Mouse (Mus musculus): Measurements from ENCODE around the gene Ildr2.
A peak's percentile ranks its signal among the peaks of the same experiment; 100 is the strongest.

Gene Ildr2

GRCm38 (mm10) chr1:166284390-166284789 is 30.5 kb downstream of the Ildr2 start:
- no peak for DNase-seq

- DNase-seq, result no peak
Measured at GRCm38 (mm10) chr1:166286231-166286630, 32.3 kb downstream of the Ildr2 start.

- no peak for DNase-seq
Measured at GRCm38 (mm10) chr1:166290562-166290961, 36.6 kb downstream of the Ildr2 start.

GRCm38 (mm10) chr1:166293086-166293485 is 39.1 kb downstream of the Ildr2 start:
- DNase-seq, result no peak

GRCm38 (mm10) chr1:166295548-166295947 is 41.6 kb downstream of the Ildr2 start:
- DNase-seq, result peak; percentile 3

- peak; percentile 19 for DNase-seq
Measured at GRCm38 (mm10) chr1:166296371-166296770, 42.4 kb downstream of the Ildr2 start.

GRCm38 (mm10) chr1:166296971-166297370 is 43.0 kb downstream of the Ildr2 start:
- DNase-seq, result peak; percentile 5

GRCm38 (mm10) chr1:166297499-166298111 is 43.7 kb downstream of the Ildr2 start:
- DNase-seq, result peak; percentile 45

- DNase-seq, result no peak
Measured at GRCm38 (mm10) chr1:166298884-166299283, 44.9 kb downstream of the Ildr2 start.

GRCm38 (mm10) chr1:166299821-166300220 is 45.9 kb downstream of the Ildr2 start:
- no peak for DNase-seq

- DNase-seq, result no peak
Measured at GRCm38 (mm10) chr1:166300526-166300925, 46.6 kb downstream of the Ildr2 start.

- no peak for DNase-seq
Measured at GRCm38 (mm10) chr1:166304352-166305240, 50.7 kb downstream of the Ildr2 start.

GRCm38 (mm10) chr1:166308471-166308850 is 54.5 kb downstream of the Ildr2 start:
- DNase-seq, result no peak

- DNase-seq, result peak; percentile 55
Measured at GRCm38 (mm10) chr1:166308851-166309715, 55.1 kb downstream of the Ildr2 start.

- no peak for DNase-seq
Measured at GRCm38 (mm10) chr1:166311151-166311550, 57.2 kb downstream of the Ildr2 start.

- peak; percentile 61 for DNase-seq
Measured at GRCm38 (mm10) chr1:166313637-166314036, 59.7 kb downstream of the Ildr2 start.

GRCm38 (mm10) chr1:166315706-166316105 is 61.8 kb downstream of the Ildr2 start:
- DNase-seq, result no peak

GRCm38 (mm10) chr1:166319132-166319698 is 65.3 kb downstream of the Ildr2 start:
- DNase-seq, result peak; percentile 44

GRCm38 (mm10) chr1:166326421-166326820 is 72.5 kb downstream of the Ildr2 start:
- DNase-seq, result no peak

- peak; percentile 45 for DNase-seq
Measured at GRCm38 (mm10) chr1:166330752-166331151, 76.8 kb downstream of the Ildr2 start.

- DNase-seq, result no peak
Measured at GRCm38 (mm10) chr1:166339110-166339509, 85.2 kb downstream of the Ildr2 start.

- no peak for DNase-seq
Measured at GRCm38 (mm10) chr1:166342060-166342459, 88.1 kb downstream of the Ildr2 start.

GRCm38 (mm10) chr1:166342539-166342938 is 88.6 kb downstream of the Ildr2 start:
- no peak for DNase-seq

Measured in right cerebral cortex, postnatal 25 days (tissue).